Mouse (Mus musculus) naive thymus-derived CD4-positive, alpha-beta T cell, adult 5 months (primary cell): ENCODE measurements around the gene Esam. TPM values are rescaled to one million over a fixed set of nuclear protein-coding genes. Genes with fewer than 3 reads are reported as not detected.

ENCODE experiments used
- polyA plus RNA-seq: library from polyadenylated mRNA; unstranded; fragments of 100-300 nt; shearing (Covaris generic); gene quantifications from one replicate; pipeline ENCODE4 v1.2.1, GENCODE M21; 2017

Gene Esam
- polyA plus RNA-seq: not detected

DNA sequence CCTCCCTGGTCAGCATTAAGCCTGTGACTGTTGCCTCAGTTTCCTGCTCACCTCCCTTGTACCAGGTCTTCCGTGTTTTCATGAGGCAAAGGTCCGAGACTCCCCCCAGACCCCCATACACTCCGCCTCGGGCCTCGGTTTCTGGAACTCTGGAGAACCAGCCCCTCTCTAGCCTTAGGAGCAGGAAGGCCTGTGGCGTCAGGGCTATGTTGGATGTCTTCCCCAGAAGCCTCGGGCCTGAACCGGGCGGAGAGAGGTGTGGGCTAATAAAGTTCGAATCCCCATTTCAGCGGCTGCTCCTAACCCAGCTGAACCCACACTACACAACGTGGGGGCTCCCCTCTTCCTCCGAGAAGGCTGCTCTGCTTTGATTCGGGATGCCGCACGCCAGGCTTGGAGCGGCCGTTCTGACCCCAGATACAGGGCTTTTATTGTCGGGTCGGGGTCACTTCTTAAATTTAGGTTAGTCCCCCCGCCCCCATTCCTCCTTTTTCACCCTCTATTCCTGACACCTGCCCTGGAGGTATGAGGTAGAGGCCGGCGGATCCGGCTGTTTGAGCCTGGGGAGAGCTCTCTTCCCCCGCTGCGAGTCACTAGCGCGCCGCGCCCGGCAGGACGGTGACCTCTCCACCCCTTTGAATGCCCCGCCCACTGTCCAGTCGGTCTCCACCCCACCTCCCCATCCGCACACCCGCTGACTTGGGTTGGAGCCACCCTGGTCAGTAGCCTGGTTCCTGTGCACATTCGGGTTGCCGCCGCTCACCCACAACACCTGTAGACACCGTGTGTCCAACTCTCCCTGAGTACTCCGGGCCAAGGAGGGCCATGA lies at the start of gene Esam:
Esam (plus strand) TSS at position 683 of the 829 bp plus-strand sequence.

GRCm38 (mm10) chr9:37488611-37489396 lies 39.1 kb upstream of the Esam start, which contains the start of gene Msantd2:
Gene Msantd2, plus strand, starts transcription at chr9:37489319.

DNA sequence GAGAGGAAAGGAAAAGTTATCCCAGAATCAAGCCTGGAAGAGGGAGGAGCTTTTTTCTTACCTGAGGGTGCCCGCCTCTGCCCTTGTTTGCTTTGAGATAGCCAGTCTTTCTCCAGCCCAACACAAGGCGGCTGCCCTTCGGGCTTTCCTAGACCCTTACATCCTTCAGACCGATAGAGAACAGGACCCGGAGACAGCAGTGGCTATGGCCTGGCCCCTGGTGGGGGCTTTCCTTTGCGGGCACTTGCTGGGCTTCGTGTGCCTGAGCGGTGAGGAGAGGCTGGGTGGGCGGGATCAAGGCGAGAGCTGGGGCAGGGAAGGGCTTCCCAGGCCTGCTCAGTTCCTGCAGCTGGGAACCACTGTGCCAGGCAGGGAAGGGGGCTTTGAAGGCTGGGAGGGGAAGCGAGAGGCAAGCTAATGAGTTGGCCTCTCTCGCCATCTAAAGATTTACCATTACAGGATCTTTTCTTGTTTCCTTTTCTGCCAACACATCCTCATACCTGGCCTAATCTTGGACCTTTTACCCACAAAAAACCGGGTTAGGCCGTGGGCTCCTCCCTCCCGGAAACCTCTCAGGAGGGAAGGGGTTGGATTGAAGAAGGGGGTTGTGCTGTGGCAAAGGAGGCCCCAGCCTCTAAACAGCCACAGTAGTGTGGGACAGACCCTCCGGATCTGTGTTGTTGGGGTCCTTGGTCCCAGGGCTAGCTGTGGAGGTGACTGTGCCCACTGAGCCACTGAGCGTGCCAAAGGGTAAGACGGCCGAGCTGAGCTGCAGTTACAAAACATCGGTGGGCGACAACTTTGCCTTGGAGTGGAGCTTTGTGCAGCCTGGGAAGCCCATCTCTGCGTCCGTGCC lies 11.5 kb downstream of the Esam start, which contains the start of gene Vsig2:
Vsig2 (plus strand) TSS at position 86 of the 856 bp plus-strand sequence.

GRCm38 (mm10) chr9:37552536-37553293 lies 24.8 kb downstream of the Esam start, which contains the start of gene Nrgn:
Gene Nrgn, minus strand, starts transcription at chr9:37552904.

DNA sequence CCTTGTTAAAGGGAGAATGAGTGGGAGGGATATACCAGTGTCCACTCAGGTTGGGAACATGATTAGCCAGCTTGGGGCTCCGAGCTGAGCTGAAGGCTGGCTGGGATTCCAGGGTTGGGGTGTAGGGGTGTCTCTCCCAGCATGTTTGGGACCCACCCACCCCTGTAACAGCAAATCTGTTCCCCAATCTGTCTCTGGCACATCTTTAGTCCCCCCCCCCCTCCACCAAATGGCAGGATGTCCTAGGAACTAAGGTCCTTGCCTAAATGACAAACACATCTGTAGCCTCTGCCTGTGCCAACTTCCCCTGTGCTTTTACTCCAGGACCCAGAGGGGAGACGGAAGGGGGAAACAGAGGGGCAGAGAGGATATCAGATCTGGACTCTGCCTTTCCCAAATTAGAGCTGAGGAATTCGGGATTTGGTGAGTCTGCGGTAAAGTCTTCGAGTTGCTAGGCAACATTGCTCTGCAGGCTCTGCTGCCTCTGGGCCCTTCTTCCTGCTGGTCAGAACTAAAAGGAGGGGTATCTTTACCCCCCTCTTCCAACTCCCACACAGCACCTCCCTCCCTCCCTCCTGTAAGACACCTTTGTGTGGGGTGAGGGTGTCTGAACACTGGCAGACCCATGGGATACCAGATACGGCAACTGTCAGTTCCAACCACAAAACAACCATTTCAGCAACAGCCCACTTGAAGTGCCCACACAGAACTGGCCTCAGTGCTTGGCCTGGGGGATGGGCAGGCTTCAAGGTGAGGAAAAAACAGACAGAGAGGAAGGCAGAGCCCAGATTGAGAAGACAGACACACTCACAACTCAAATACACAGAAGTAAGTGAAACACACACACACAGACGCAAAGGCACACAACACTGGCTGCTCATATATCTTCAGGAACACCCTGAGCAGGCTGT lies 27.2 kb downstream of the Esam start, which contains the start of gene Siae:
Siae (plus strand) TSS at position 861 of the 911 bp plus-strand sequence.

Other genes with a start within 250 kb of the Esam start
- gene Ccdc15, start 179.6 kb upstream of the Esam start, polyA plus RNA-seq: 6.8 TPM
- gene Hepacam, start 160.7 kb upstream of the Esam start, polyA plus RNA-seq: not detected
- not detected for gene Robo4, start 126.2 kb upstream of the Esam start, polyA plus RNA-seq
- gene Robo3, start 94.8 kb upstream of the Esam start, polyA plus RNA-seq: not detected
- gene Msantd2, start 38.8 kb upstream of the Esam start, polyA plus RNA-seq: 36.4 TPM
- not detected for gene Vsig2, start 11.2 kb downstream of the Esam start, polyA plus RNA-seq
- gene Nrgn, start 24.8 kb downstream of the Esam start, polyA plus RNA-seq: not detected
- 8.1 TPM for gene Siae, start 27.6 kb downstream of the Esam start, polyA plus RNA-seq
- gene Spa17, start 85.6 kb downstream of the Esam start, polyA plus RNA-seq: not detected
- gene Tbrg1, start 129.2 kb downstream of the Esam start, polyA plus RNA-seq: 115 TPM
- gene Panx3, start 141.2 kb downstream of the Esam start, polyA plus RNA-seq: not detected
- gene Olfr160, start 188.2 kb downstream of the Esam start, polyA plus RNA-seq: 0.24 TPM
- 0.34 TPM for gene Olfr874, start 217.0 kb downstream of the Esam start, polyA plus RNA-seq
- not detected for gene Olfr875, start 243.8 kb downstream of the Esam start, polyA plus RNA-seq